Mouse (Mus musculus) heart, embryonic 10.5 days (tissue): ENCODE results near the gene Slc12a3. TPM values are rescaled to one million over a fixed set of nuclear protein-coding genes. Genes with fewer than 3 reads are reported as not detected.
A peak's percentile ranks its signal among the peaks of the same experiment; 100 is the strongest.

Experiments
- DNase-seq: peaks from one replicate; pipeline ENCODE4 v3.0.0-alpha.2; 2017; ENCODE audit warnings: low spot score
- H3K27ac ChIP-seq: fragments of 300-500 bp; sonication (generic); 2 replicates; pipeline ENCODE4 v1.5.1; 2016; ENCODE audit warnings: mild to moderate bottlenecking
- H3K27me3 ChIP-seq: fragments of 300-500 bp; sonication (generic); 2 replicates; pipeline ENCODE4 v1.6.1; 2016; ENCODE audit warnings: mild to moderate bottlenecking; ENCODE audit not compliant: poor library complexity, insufficient read depth, severe bottlenecking
- H3K36me3 ChIP-seq: fragments of 300-500 bp; sonication (generic); 2 replicates; pipeline ENCODE4 v1.6.1; 2016; ENCODE audit warnings: mild to moderate bottlenecking, moderate library complexity
- H3K4me1 ChIP-seq: fragments of 300-500 bp; sonication (generic); 2 replicates; pipeline ENCODE4 v1.6.1; 2016; ENCODE audit warnings: mild to moderate bottlenecking
- H3K4me3 ChIP-seq: fragments of 300-500 bp; sonication (generic); 2 replicates; pipeline ENCODE4 v1.5.1; 2016; ENCODE audit warnings: mild to moderate bottlenecking, moderate library complexity
- H3K9me3 ChIP-seq: fragments of 300-500 bp; sonication (generic); 2 replicates; pipeline ENCODE4 v1.6.1; 2016; ENCODE audit warnings: mild to moderate bottlenecking, moderate library complexity
- WGBS: fragments of 180-500 bp; shearing (Covaris S2); methylation state at CpG from one replicate; pipeline ENCODE4 v1.1.7; 2016; 5-methylcytosine and 5-hydroxymethylcytosine counted together
- polyA plus RNA-seq: library from polyadenylated mRNA; unstranded; fragments of >200 nt; fragmentation: Nextera tagmentation; extraction: Ambion mirVana; gene quantifications from 2 replicates; pipeline ENCODE4 v1.2.1, GENCODE M21; 2016

Slc12a3 gene
- polyA plus RNA-seq: 0.06 TPM in 1 of 2 replicates, not detected in the other

GRCm38 (mm10) chr8:94328932-94329728 lies at the start of gene Slc12a3:
Slc12a3 (plus strand) TSS chr8:94329201.
- no peaks in the 10 kb centered on the region for H3K9me3 ChIP-seq
- H3K27ac ChIP-seq: no peak within 1 kb of the TSS
- H3K4me1 ChIP-seq: peaks cover 10% of the 10 kb centered on the region
- DNase-seq: no peak
- H3K27me3 ChIP-seq: peaks cover 27% of the 10 kb centered on the region; the same call in 1 of the 2 replicates
- H3K4me3 ChIP-seq: no peak within 1 kb of the TSS
- no peaks in the 10 kb centered on the region for H3K36me3 ChIP-seq
- WGBS: 80% methylated on average over 21 of the region's 21 CpGs

- H3K4me3 ChIP-seq: no peak overlapping the region
- no peak overlapping the region for H3K27ac ChIP-seq
- H3K36me3 ChIP-seq: no peaks in the 10 kb centered on the region
- H3K9me3 ChIP-seq: no peaks in the 10 kb centered on the region
- 0 out of 2 replicates have a peak, but pooled peaks cover 2% of the 10 kb centered on the region for H3K4me1 ChIP-seq
- WGBS: 87% methylated on average over 5 of the region's 5 CpGs
- H3K27me3 ChIP-seq: no peaks in the 10 kb centered on the region
- DNase-seq: no peak
Observed at GRCm38 (mm10) chr8:94280001-94280613, 48.9 kb upstream of the Slc12a3 start.

GRCm38 (mm10) chr8:94282453-94282985 lies 46.5 kb upstream of the Slc12a3 start:
- DNase-seq: no peak
- H3K27ac ChIP-seq: no peak overlapping the region
- 92% methylated on average over 3 of the region's 3 CpGs for WGBS

GRCm38 (mm10) chr8:94284204-94284603 lies 44.8 kb upstream of the Slc12a3 start:
- no peak for DNase-seq
- H3K9me3 ChIP-seq: no peaks in the 10 kb centered on the region
- no peaks in the 10 kb centered on the region for H3K27me3 ChIP-seq
- H3K4me1 ChIP-seq: 0 out of 2 replicates have a peak, but pooled peaks cover 2% of the 10 kb centered on the region
- WGBS: 88% methylated on average over 7 of the region's 7 CpGs
- no peak overlapping the region for H3K4me3 ChIP-seq
- no peaks in the 10 kb centered on the region for H3K36me3 ChIP-seq
- H3K27ac ChIP-seq: no peak overlapping the region

More at GRCm38 (mm10) chr8:94282453-94282985, 46.5 kb upstream of the Slc12a3 start:
- H3K27me3 ChIP-seq: no peaks in the 10 kb centered on the region
- 0 out of 2 replicates have a peak, but pooled peaks cover 2% of the 10 kb centered on the region for H3K4me1 ChIP-seq
- no peak overlapping the region for H3K4me3 ChIP-seq
- no peaks in the 10 kb centered on the region for H3K9me3 ChIP-seq
- H3K36me3 ChIP-seq: no peaks in the 10 kb centered on the region

- DNase-seq: no peak
- peaks cover 14% of the 10 kb centered on the region for H3K4me1 ChIP-seq
- H3K27me3 ChIP-seq: no peaks in the 10 kb centered on the region
- no peak overlapping the region for H3K27ac ChIP-seq
- H3K4me3 ChIP-seq: no peak overlapping the region
- peaks cover 4% of the 10 kb centered on the region for H3K36me3 ChIP-seq
- WGBS: 87% methylated on average over 5 of the region's 5 CpGs
- H3K9me3 ChIP-seq: no peaks in the 10 kb centered on the region
Observed at GRCm38 (mm10) chr8:94290606-94291005, 38.4 kb upstream of the Slc12a3 start.

GRCm38 (mm10) chr8:94292072-94292471 lies 36.9 kb upstream of the Slc12a3 start:
- WGBS: 77% methylated on average over 6 of the region's 6 CpGs
- H3K27me3 ChIP-seq: no peaks in the 10 kb centered on the region
- H3K27ac ChIP-seq: peak overlapping the region; percentile 22; the same call in 1 of the 2 replicates

GRCm38 (mm10) chr8:94292626-94293025 lies 36.4 kb upstream of the Slc12a3 start:
- Histone ChIP-seq H3K4me3 (no peak overlapping the region), H3K9me3 (no peaks in the 10 kb centered on the region), H3K4me1 (peaks cover 32% of the 10 kb centered on the region), H3K36me3 (peaks cover 4% of the 10 kb centered on the region), H3K27me3 (no peaks in the 10 kb centered on the region), H3K27ac (no peak overlapping the region)
- WGBS: 92% methylated on average over 8 of the region's 8 CpGs
- no peak for DNase-seq

More at GRCm38 (mm10) chr8:94292072-94292471, 36.9 kb upstream of the Slc12a3 start:
- Histone ChIP-seq H3K36me3 (peaks cover 4% of the 10 kb centered on the region), H3K9me3 (no peaks in the 10 kb centered on the region), H3K4me3 (no peak overlapping the region), H3K4me1 (peaks cover 29% of the 10 kb centered on the region)
- no peak for DNase-seq

GRCm38 (mm10) chr8:94295687-94296086 lies 33.3 kb upstream of the Slc12a3 start:
- DNase-seq: no peak
- Histone ChIP-seq H3K9me3 (no peaks in the 10 kb centered on the region), H3K27me3 (no peaks in the 10 kb centered on the region), H3K27ac (peak overlapping the region; percentile 42), H3K4me1 (peaks cover 33% of the 10 kb centered on the region), H3K36me3 (peaks cover 5% of the 10 kb centered on the region), H3K4me3 (no peak overlapping the region)
- 48% methylated on average over 6 of the region's 6 CpGs for WGBS

- 35% methylated on average over 9 of the region's 9 CpGs for WGBS
- DNase-seq: no peak
- H3K4me3 ChIP-seq: no peak overlapping the region
- H3K9me3 ChIP-seq: no peaks in the 10 kb centered on the region
- H3K27ac ChIP-seq: peak overlapping the region; percentile 42
- no peaks in the 10 kb centered on the region for H3K27me3 ChIP-seq
- H3K36me3 ChIP-seq: peaks cover 11% of the 10 kb centered on the region
- peaks cover 37% of the 10 kb centered on the region for H3K4me1 ChIP-seq
Observed at GRCm38 (mm10) chr8:94296312-94296991, 32.5 kb upstream of the Slc12a3 start.

- Histone ChIP-seq H3K36me3 (peaks cover 17% of the 10 kb centered on the region), H3K9me3 (no peaks in the 10 kb centered on the region), H3K4me1 (peaks cover 32% of the 10 kb centered on the region), H3K27ac (peak overlapping the region; percentile 42), H3K27me3 (no peaks in the 10 kb centered on the region), H3K4me3 (no peak overlapping the region)
- DNase-seq: no peak
- WGBS: 59% methylated on average over 6 of the region's 6 CpGs
Observed at GRCm38 (mm10) chr8:94297101-94297500, 31.9 kb upstream of the Slc12a3 start.

GRCm38 (mm10) chr8:94300809-94301208 lies 28.2 kb upstream of the Slc12a3 start:
- H3K4me1 ChIP-seq: peaks cover 20% of the 10 kb centered on the region
- H3K36me3 ChIP-seq: peaks cover 49% of the 10 kb centered on the region
- 73% methylated on average over 4 of the region's 4 CpGs for WGBS
- no peaks in the 10 kb centered on the region for H3K27me3 ChIP-seq
- no peak overlapping the region for H3K27ac ChIP-seq
- no peaks in the 10 kb centered on the region for H3K9me3 ChIP-seq
- DNase-seq: peak; percentile 52
- no peak overlapping the region for H3K4me3 ChIP-seq

GRCm38 (mm10) chr8:94304412-94304811 lies 24.6 kb upstream of the Slc12a3 start:
- Histone ChIP-seq H3K9me3 (no peaks in the 10 kb centered on the region), H3K36me3 (peaks cover 79% of the 10 kb centered on the region), H3K27ac (no peak overlapping the region), H3K4me3 (no peak overlapping the region), H3K4me1 (peaks cover 19% of the 10 kb centered on the region), H3K27me3 (no peaks in the 10 kb centered on the region)
- DNase-seq: peak; percentile 41
- 98% methylated on average over 2 of the region's 2 CpGs for WGBS
